Mouse (Mus musculus): ENCODE results near the gene Lrguk. TPM values are rescaled to one million over a fixed set of nuclear protein-coding genes. Genes with fewer than 3 reads are reported as not detected.
A peak's percentile ranks its signal among the peaks of the same experiment; 100 is the strongest.

Lrguk gene
- polyA plus RNA-seq, 1 experiment from 2014 or later = 0.19 TPM

- H3K36me3 ChIP-seq = peaks cover 17% of the 10 kb centered on the region
- ATAC-seq = no peak
- 75% methylated on average over 18 of the region's 18 CpGs for WGBS (ENCODE audit: insufficient replicate concordance)
- H3K27me3 ChIP-seq (replicated peaks) = no peaks in the 10 kb centered on the region
- no peak overlapping the region for H3K9ac ChIP-seq
- no peak overlapping the region for H3K4me3 ChIP-seq
- peaks cover 52% of the 10 kb centered on the region for H3K4me1 ChIP-seq
- no peak overlapping the region for H3K27ac ChIP-seq
- no peaks in the 10 kb centered on the region for H3K9me3 ChIP-seq (replicated peaks)
- H3K4me2 ChIP-seq = no peak overlapping the region
Measured at GRCm38 (mm10) chr6:34153069-34154052, 124.1 kb downstream of the Lrguk start.

- Histone ChIP-seq H3K4me3 (no peak overlapping the region), H3K27ac (peak overlapping the region; percentile 85; the same call in 1 of the 2 replicates), H3K4me2 (no peak overlapping the region), H3K9me3 (replicated peaks) (no peaks in the 10 kb centered on the region), H3K9ac (no peak overlapping the region), H3K36me3 (peaks cover 25% of the 10 kb centered on the region), H3K4me1 (peaks cover 57% of the 10 kb centered on the region), H3K27me3 (replicated peaks) (no peaks in the 10 kb centered on the region)
- whole genome bisulfite sequencing (ENCODE audit: insufficient replicate concordance) = 76% methylated on average over 3 of the region's 3 CpGs
- ATAC-seq = no peak
Measured at GRCm38 (mm10) chr6:34154202-34154601, 125.0 kb downstream of the Lrguk start.

GRCm38 (mm10) chr6:34155137-34155804 is 126.0 kb downstream of the Lrguk start:
- H3K4me3 ChIP-seq = no peak overlapping the region
- no peaks in the 10 kb centered on the region for H3K9me3 ChIP-seq (replicated peaks)
- ATAC-seq = peak; percentile 70
- peak overlapping the region; percentile 56 for H3K9ac ChIP-seq
- H3K27me3 ChIP-seq (replicated peaks) = no peaks in the 10 kb centered on the region
- H3K36me3 ChIP-seq = peaks cover 36% of the 10 kb centered on the region
- WGBS (ENCODE audit: insufficient replicate concordance) = 35% methylated on average over 15 of the region's 15 CpGs
- peak overlapping the region; percentile 85 for H3K27ac ChIP-seq
- H3K4me2 ChIP-seq = peak overlapping the region; percentile 54
- peaks cover 61% of the 10 kb centered on the region for H3K4me1 ChIP-seq

- WGBS (ENCODE audit: insufficient replicate concordance) = 16% methylated on average over 5 of the region's 5 CpGs
- ATAC-seq = no peak
- Histone ChIP-seq H3K9me3 (replicated peaks) (no peaks in the 10 kb centered on the region), H3K4me2 (peak overlapping the region; percentile 54), H3K27me3 (replicated peaks) (no peaks in the 10 kb centered on the region), H3K4me3 (no peak overlapping the region), H3K27ac (peak overlapping the region; percentile 85), H3K36me3 (peaks cover 44% of the 10 kb centered on the region), H3K4me1 (peaks cover 64% of the 10 kb centered on the region), H3K9ac (peak overlapping the region; percentile 56; the same call in 1 of the 2 replicates)
Measured at GRCm38 (mm10) chr6:34156057-34156456, 126.8 kb downstream of the Lrguk start.

GRCm38 (mm10) chr6:34156841-34157748 is 127.8 kb downstream of the Lrguk start:
- H3K36me3 ChIP-seq = peaks cover 54% of the 10 kb centered on the region
- H3K4me3 ChIP-seq = no peak overlapping the region
- peak overlapping the region; percentile 85 for H3K27ac ChIP-seq
- H3K27me3 ChIP-seq (replicated peaks) = no peaks in the 10 kb centered on the region
- peak; percentile 94 for ATAC-seq
- H3K4me2 ChIP-seq = peak overlapping the region; percentile 54
- H3K9me3 ChIP-seq (replicated peaks) = no peaks in the 10 kb centered on the region
- peak overlapping the region; percentile 52 for H3K9ac ChIP-seq
- peaks cover 64% of the 10 kb centered on the region for H3K4me1 ChIP-seq
- 50% methylated on average over 14 of the region's 14 CpGs for WGBS (ENCODE audit: insufficient replicate concordance)

- Histone ChIP-seq H3K27ac (no peak overlapping the region), H3K4me1 (peaks cover 43% of the 10 kb centered on the region), H3K4me2 (no peak overlapping the region), H3K9me3 (replicated peaks) (no peaks in the 10 kb centered on the region), H3K9ac (no peak overlapping the region), H3K27me3 (replicated peaks) (no peaks in the 10 kb centered on the region), H3K36me3 (peaks cover 81% of the 10 kb centered on the region), H3K4me3 (no peak overlapping the region)
- 67% methylated on average over 23 of the region's 23 CpGs for WGBS (ENCODE audit: insufficient replicate concordance)
- ATAC-seq = no peak
Measured at GRCm38 (mm10) chr6:34159998-34160815, 131.0 kb downstream of the Lrguk start.

- Histone ChIP-seq H3K27me3 (replicated peaks) (no peaks in the 10 kb centered on the region), H3K4me1 (peaks cover 37% of the 10 kb centered on the region), H3K9ac (no peak overlapping the region), H3K4me2 (no peak overlapping the region), H3K4me3 (no peak overlapping the region), H3K27ac (no peak overlapping the region), H3K9me3 (replicated peaks) (no peaks in the 10 kb centered on the region), H3K36me3 (peaks cover 88% of the 10 kb centered on the region)
- WGBS (ENCODE audit: insufficient replicate concordance) = 91% methylated on average over 7 of the region's 7 CpGs
- no peak for ATAC-seq
Measured at GRCm38 (mm10) chr6:34160816-34161310, 131.6 kb downstream of the Lrguk start.

GRCm38 (mm10) chr6:34161511-34161910 is 132.3 kb downstream of the Lrguk start:
- H3K36me3 ChIP-seq = peaks cover 94% of the 10 kb centered on the region
- H3K9ac ChIP-seq = no peak overlapping the region
- no peaks in the 10 kb centered on the region for H3K9me3 ChIP-seq (replicated peaks)
- no peaks in the 10 kb centered on the region for H3K27me3 ChIP-seq (replicated peaks)
- ATAC-seq = no peak
- no peak overlapping the region for H3K27ac ChIP-seq
- peaks cover 30% of the 10 kb centered on the region for H3K4me1 ChIP-seq
- WGBS (ENCODE audit: insufficient replicate concordance) = 79% methylated on average over 7 of the region's 7 CpGs
- H3K4me3 ChIP-seq = no peak overlapping the region
- H3K4me2 ChIP-seq = no peak overlapping the region

GRCm38 (mm10) chr6:34162607-34163006 is 133.4 kb downstream of the Lrguk start:
- peaks cover 19% of the 10 kb centered on the region for H3K4me1 ChIP-seq
- H3K9ac ChIP-seq = no peak overlapping the region
- WGBS (ENCODE audit: insufficient replicate concordance) = 70% methylated on average over 2 of the region's 2 CpGs
- no peaks in the 10 kb centered on the region for H3K9me3 ChIP-seq (replicated peaks)
- no peak overlapping the region for H3K4me2 ChIP-seq
- no peak overlapping the region for H3K27ac ChIP-seq
- no peak for ATAC-seq
- peaks cover 96% of the 10 kb centered on the region for H3K36me3 ChIP-seq
- no peaks in the 10 kb centered on the region for H3K27me3 ChIP-seq (replicated peaks)
- no peak overlapping the region for H3K4me3 ChIP-seq

GRCm38 (mm10) chr6:34163014-34163413 is 133.8 kb downstream of the Lrguk start:
- Histone ChIP-seq H3K4me3 (no peak overlapping the region), H3K4me2 (no peak overlapping the region), H3K9me3 (replicated peaks) (no peaks in the 10 kb centered on the region), H3K27ac (no peak overlapping the region), H3K27me3 (replicated peaks) (no peaks in the 10 kb centered on the region), H3K9ac (no peak overlapping the region), H3K4me1 (peaks cover 15% of the 10 kb centered on the region), H3K36me3 (peaks cover 93% of the 10 kb centered on the region)
- ATAC-seq = no peak
- WGBS (ENCODE audit: insufficient replicate concordance) = 87% methylated on average over 9 of the region's 9 CpGs

GRCm38 (mm10) chr6:34168834-34169233 is 139.6 kb downstream of the Lrguk start:
- 78% methylated on average over 3 of the region's 3 CpGs for WGBS (ENCODE audit: insufficient replicate concordance)

More at GRCm38 (mm10) chr6:34168834-34169233, 139.6 kb downstream of the Lrguk start:
- no peak for ATAC-seq
- no peak overlapping the region for H3K4me2 ChIP-seq
- no peaks in the 10 kb centered on the region for H3K27me3 ChIP-seq (replicated peaks)
- H3K27ac ChIP-seq = no peak overlapping the region
- H3K4me3 ChIP-seq = no peak overlapping the region
- no peaks in the 10 kb centered on the region for H3K9me3 ChIP-seq (replicated peaks)
- H3K9ac ChIP-seq = no peak overlapping the region
- H3K36me3 ChIP-seq = peaks cover 73% of the 10 kb centered on the region
- H3K4me1 ChIP-seq = no peaks in the 10 kb centered on the region

All from liver, embryonic 12.5 days (tissue).